Mouse (Mus musculus) ES-Bruce4 (cell line): Measurements from ENCODE around the gene Gls.

Experiments used
- CTCF ChIP-seq: IDR thresholded peaks from one replicate; pipeline ENCODE4 v1.8.1; 2011; ENCODE audit warnings: low read depth, low read length
- EP300 ChIP-seq: IDR thresholded peaks from 2 replicates; pipeline ENCODE4 v1.6.1; 2011; ENCODE audit warnings: low read depth, low read length; ENCODE audit not compliant: insufficient read depth
- POLR2A ChIP-seq: IDR thresholded peaks from one replicate; pipeline ENCODE4 v1.8.1; 2011; ENCODE audit warnings: low read length; ENCODE audit not compliant: insufficient read depth

DNA sequence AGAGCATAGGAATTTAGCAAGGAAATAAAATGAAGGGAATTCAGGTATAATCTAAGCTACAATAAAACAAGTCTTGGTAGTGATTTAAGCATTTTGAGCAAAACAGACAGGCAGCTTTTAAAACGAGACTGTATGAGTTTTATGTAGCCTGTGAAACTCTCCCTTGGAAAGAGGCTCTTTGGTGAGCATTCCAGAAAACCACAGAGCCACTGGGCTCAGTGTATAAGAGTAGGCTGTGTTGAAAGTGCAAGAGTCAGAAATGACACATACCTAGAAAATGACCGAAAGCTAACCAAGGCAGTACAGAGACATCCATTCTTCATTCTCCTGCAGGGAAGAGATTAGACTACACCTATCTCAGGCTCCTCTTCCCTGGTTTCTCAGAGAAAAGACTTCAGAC lies 21.4 kb upstream of the Gls start:
- TF ChIP-seq CTCF (no peak), POLR2A (no peak), EP300 (no peak)
